Comparison of ENCODE assay signal across 10 mouse cellular contexts in the genomic region with DNA sequence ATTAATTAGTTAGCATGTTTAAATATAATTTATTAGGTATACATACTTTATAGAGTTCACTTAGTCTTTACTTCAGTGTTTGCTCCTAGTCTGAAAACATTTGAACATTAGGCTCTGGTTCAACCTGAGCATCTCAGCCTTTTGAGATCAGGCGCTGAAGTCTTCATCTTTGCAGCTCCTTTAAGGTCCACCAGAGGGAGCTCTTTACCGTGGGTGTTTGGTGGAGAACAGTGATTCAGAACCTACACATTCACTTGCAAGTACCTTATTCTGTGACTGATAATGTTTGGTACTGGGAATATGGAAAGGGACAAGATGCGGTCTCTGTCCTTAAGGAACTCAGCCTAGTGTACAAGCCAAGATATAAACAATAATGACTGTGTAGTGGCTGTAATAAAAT. TPM values are rescaled to one million over a fixed set of nuclear protein-coding genes. Genes with fewer than 3 reads are reported as not detected.
DNase-seq lines count a peak whose midpoint lies in the region; ATAC-seq and TF ChIP-seq lines count a peak whose summit lies in the region.
"Had no signal": no experiment of that assay in that cellular context is flagged by ENCODE, and none has a peak within 500 bp of the region (broad histone marks: within the 10 kb centered on the region; RNA-seq: fewer than 3 reads in every experiment).

No protein-coding gene starts in this region.

- H3K4me3 ChIP-seq in lung, postnatal 0 days (ENCODE audit: low read depth, low read length), result no peak overlapping the region
- no peak overlapping the region for H3K4me3 ChIP-seq in stomach, postnatal 0 days (ENCODE audit: low read depth, low read length)
- H3K4me3 ChIP-seq: limb, embryonic 13.5 days had no signal

- H3K4me1 ChIP-seq in lung, postnatal 0 days (ENCODE audit: insufficient read depth, low read depth, low read length), result no peaks in the 10 kb centered on the region
- no peaks in the 10 kb centered on the region for H3K4me1 ChIP-seq in stomach, postnatal 0 days (replicated peaks; ENCODE audit: control insufficient read depth, insufficient read depth)
- H3K4me1 ChIP-seq: limb, embryonic 13.5 days had no signal

- no peak for TF ChIP-seq EP300 in lung, postnatal 0 days (IDR thresholded peaks at IDR 0.05)
- TF ChIP-seq EP300 in stomach, postnatal 0 days (optimal IDR thresholded peaks at IDR 0.05), result no peak

- no peaks in the 10 kb centered on the region for H3K27me3 ChIP-seq in lung, postnatal 0 days (replicated peaks; ENCODE audit: insufficient read depth, low read length)
- no peaks in the 10 kb centered on the region for H3K27me3 ChIP-seq in stomach, postnatal 0 days (ENCODE audit: control insufficient read depth, insufficient read depth, low read length)
- H3K27me3 ChIP-seq: limb, embryonic 13.5 days had no signal

- no peak overlapping the region for H3K27ac ChIP-seq in lung, postnatal 0 days (ENCODE audit: low read length)
- no peak overlapping the region for H3K27ac ChIP-seq in stomach, postnatal 0 days (replicated peaks)
- H3K27ac ChIP-seq: limb, embryonic 13.5 days had no signal

- peak; percentile 90 for TF ChIP-seq CTCF in lung, postnatal 0 days (IDR thresholded peaks at IDR 0.05)
- TF ChIP-seq CTCF in stomach, postnatal 0 days (IDR thresholded peaks at IDR 0.05; ENCODE audit: low read depth), result peak; percentile 95

- H3K36me3 ChIP-seq in lung, postnatal 0 days (ENCODE audit: insufficient read depth, low read length), result no peaks in the 10 kb centered on the region
- H3K36me3 ChIP-seq in stomach, postnatal 0 days (ENCODE audit: control insufficient read depth, insufficient read depth, low read length), result no peaks in the 10 kb centered on the region
- H3K36me3 ChIP-seq: limb, embryonic 13.5 days had no signal

- no peak overlapping the region for H3K9ac ChIP-seq in lung, postnatal 0 days (replicated peaks; ENCODE audit: low read depth)
- H3K9ac ChIP-seq in stomach, postnatal 0 days (ENCODE audit: low read length), result no peak overlapping the region
- H3K9ac ChIP-seq: limb, embryonic 13.5 days had no signal

- peak; percentile 62; the same call in 1 of the 2 replicates for ATAC-seq in common myeloid progenitor, adult 5-6 weeks (replicated peaks; ENCODE audit: low read depth, poor library complexity, severe bottlenecking)
- no peak for ATAC-seq in lung, postnatal 0 days
- ATAC-seq in stomach, postnatal 0 days (ENCODE audit: low FRiP score, low TSS enrichment), result no peak

- 13% methylated on average over 3 of the region's 3 CpGs for WGBS in lung, postnatal 0 days
- 7% methylated on average over 3 of the region's 3 CpGs for WGBS in stomach, postnatal 0 days

- peak; percentile 46 for DNase-seq in gastrocnemius, adult 18-20 months (ENCODE audit: low spot score)
- DNase-seq in gastrocnemius, adult 8-10 months (ENCODE audit: low spot score in 2 of 2), result no peak
- DNase-seq in urinary bladder, postnatal 36 days (ENCODE audit: low spot score in 2 of 2), result peak; percentile 49 to 52
- DNase-seq in urinary bladder, postnatal 10 days (ENCODE audit: low spot score), result no peak
- DNase-seq in kidney, postnatal 10 days, result peak; percentile 76
- DNase-seq in lung, postnatal 0 days (ENCODE audit: low spot score), result peak; percentile 76
- peak; percentile 63 for DNase-seq in stomach, postnatal 0 days (ENCODE audit: low spot score)

- H3K9me3 ChIP-seq in lung, postnatal 0 days (ENCODE audit: low read length), result no peaks in the 10 kb centered on the region
- H3K9me3 ChIP-seq in stomach, postnatal 0 days (ENCODE audit: control insufficient read depth, low read length), result no peaks in the 10 kb centered on the region
- H3K9me3 ChIP-seq: limb, embryonic 13.5 days had no signal

- no peak overlapping the region for H3K4me2 ChIP-seq in lung, postnatal 0 days (replicated peaks; ENCODE audit: low read depth, low read length)
- H3K4me2 ChIP-seq in stomach, postnatal 0 days (replicated peaks; ENCODE audit: low read depth), result no peak overlapping the region
- H3K4me2 ChIP-seq: limb, embryonic 13.5 days had no signal

RNA-seq across cellular contexts. Expression of gene Cd3e, which starts 13.4 kb away (rescaled TPM):
- total RNA-seq in gastrocnemius, adult 18-20 months (2021), result not detected
- total RNA-seq in gastrocnemius, adult 8-10 months (2022), result not detected
- not detected in 2 replicates for total RNA-seq in common myeloid progenitor, adult 5-6 weeks (2017)
- polyA plus RNA-seq in lung, postnatal 0 days (2015; fragmentation: Nextera tagmentation; extraction: Ambion mirVana), result 0.18 and 0.27 TPM in 2 replicates
- 0.18 TPM in 1 of 2 replicates, not detected in the other for polyA plus RNA-seq in stomach, postnatal 0 days (2015; fragmentation: Nextera tagmentation; extraction: Ambion mirVana)
- polyA plus RNA-seq: limb, embryonic 13.5 days; stomach, embryonic 14.5 days had no signal

RNA-seq across cellular contexts. Expression of gene Mpzl2, which starts 16.8 kb away (rescaled TPM):
- total RNA-seq in gastrocnemius, adult 18-20 months (2021), result under 1 TPM; 0.23 to 0.59 TPM
- total RNA-seq in gastrocnemius, adult 8-10 months (2022), result under 1 TPM; 0.17 to 0.51 (median 0.20) TPM
- not detected in 2 replicates for total RNA-seq in common myeloid progenitor, adult 5-6 weeks (2017)
- 4.2 and 4.3 TPM in 2 replicates for polyA plus RNA-seq in lung, postnatal 0 days (2015; fragmentation: Nextera tagmentation; extraction: Ambion mirVana)
- polyA plus RNA-seq in stomach, postnatal 0 days (2015; fragmentation: Nextera tagmentation; extraction: Ambion mirVana), result 38.1 and 45.4 TPM in 2 replicates

RNA-seq across cellular contexts. Expression of gene Mpzl3, which starts 32.2 kb away (rescaled TPM):
- 1 to 10 TPM; 1.6 to 2.1 TPM for total RNA-seq in gastrocnemius, adult 18-20 months (2021)
- 1 to 10 TPM; 1.1 to 2.5 (median 1.8) TPM for total RNA-seq in gastrocnemius, adult 8-10 months (2022)
- 0.27 and 1.0 TPM in 2 replicates for total RNA-seq in common myeloid progenitor, adult 5-6 weeks (2017)
- 2.0 and 2.2 TPM in 2 replicates for polyA plus RNA-seq in lung, postnatal 0 days (2015; fragmentation: Nextera tagmentation; extraction: Ambion mirVana)
- 30.8 and 31.6 TPM in 2 replicates for polyA plus RNA-seq in stomach, postnatal 0 days (2015; fragmentation: Nextera tagmentation; extraction: Ambion mirVana)

RNA-seq across cellular contexts. Expression of gene Cd3d, which starts 41.2 kb away (rescaled TPM):
- not detected for total RNA-seq in gastrocnemius, adult 18-20 months (2021)
- not detected for total RNA-seq in gastrocnemius, adult 8-10 months (2022)
- 0.05 TPM in 1 of 2 replicates, not detected in the other for total RNA-seq in common myeloid progenitor, adult 5-6 weeks (2017)
- 0.38 and 0.39 TPM in 2 replicates for polyA plus RNA-seq in lung, postnatal 0 days (2015; fragmentation: Nextera tagmentation; extraction: Ambion mirVana)
- 0.15 TPM in 1 of 2 replicates, not detected in the other for polyA plus RNA-seq in stomach, postnatal 0 days (2015; fragmentation: Nextera tagmentation; extraction: Ambion mirVana)
- polyA plus RNA-seq: limb, embryonic 13.5 days; stomach, embryonic 14.5 days had no signal

RNA-seq across cellular contexts. Expression of gene Cd3g, which starts 42.6 kb away (rescaled TPM):
- total RNA-seq in gastrocnemius, adult 18-20 months (2021), result not detected
- not detected for total RNA-seq in gastrocnemius, adult 8-10 months (2022)
- total RNA-seq in common myeloid progenitor, adult 5-6 weeks (2017), result 1.4 TPM in 1 of 2 replicates, not detected in the other
- 0.63 and 1.1 TPM in 2 replicates for polyA plus RNA-seq in lung, postnatal 0 days (2015; fragmentation: Nextera tagmentation; extraction: Ambion mirVana)
- 0.16 and 0.39 TPM in 2 replicates for polyA plus RNA-seq in stomach, postnatal 0 days (2015; fragmentation: Nextera tagmentation; extraction: Ambion mirVana)

Comparison
In these comparisons a context has a peak if more than half of its experiments do, and no peak if none do; other contexts are left out.
1. DNase-seq: peak in gastrocnemius, adult 18-20 months (single experiment), urinary bladder, postnatal 36 days (2 of 2), kidney, postnatal 10 days (single experiment), lung, postnatal 0 days (single experiment) and stomach, postnatal 0 days (single experiment); none in gastrocnemius, adult 8-10 months (0 of 2) and urinary bladder, postnatal 10 days (single experiment).